Mouse (Mus musculus) gastrocnemius, postnatal 25 days (tissue): ENCODE measurements around the gene Gm10272. TPM values are rescaled to one million over a fixed set of nuclear protein-coding genes. Genes with fewer than 3 reads are reported as not detected.
"Not testable (repeated sequence)": the region's sequence is repeated elsewhere in the genome, so short reads cannot be mapped to it uniquely, and the experiment has no call there.

ENCODE experiments used
- DNase-seq: peaks from one replicate; pipeline ENCODE4 v3.0.0; 2022
- total RNA-seq, 2 experiments: library from RNA; stranded (reverse); gene quantifications; 1 replicate in 1 of 2; 2 replicates in 1 of 2; pipeline ENCODE4 v1.2.3; 2021

Gene Gm10272
- total RNA-seq, 2 experiments from 2014 or later, result not detected

DNA sequence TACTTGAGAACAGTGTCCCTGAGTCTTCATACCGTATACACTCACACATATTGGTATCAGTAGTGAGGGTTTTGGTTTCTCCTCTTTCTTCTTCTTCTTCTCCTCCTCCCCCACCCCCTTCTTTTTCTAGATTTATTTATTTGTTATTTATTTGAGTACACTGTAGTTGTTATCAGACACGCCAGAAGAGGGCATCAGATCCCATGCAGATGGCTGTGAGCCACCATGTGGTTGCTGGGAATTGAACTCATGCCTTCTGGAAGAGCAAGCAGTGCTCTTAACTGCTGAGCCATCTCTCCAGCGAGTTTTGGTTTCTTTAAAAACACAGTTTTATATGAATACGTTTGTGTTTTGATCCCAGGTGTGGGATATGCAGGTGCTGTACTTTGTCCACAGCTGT lies 21.9 kb downstream of the Gm10272 start:
- DNase-seq, result no peak

DNA sequence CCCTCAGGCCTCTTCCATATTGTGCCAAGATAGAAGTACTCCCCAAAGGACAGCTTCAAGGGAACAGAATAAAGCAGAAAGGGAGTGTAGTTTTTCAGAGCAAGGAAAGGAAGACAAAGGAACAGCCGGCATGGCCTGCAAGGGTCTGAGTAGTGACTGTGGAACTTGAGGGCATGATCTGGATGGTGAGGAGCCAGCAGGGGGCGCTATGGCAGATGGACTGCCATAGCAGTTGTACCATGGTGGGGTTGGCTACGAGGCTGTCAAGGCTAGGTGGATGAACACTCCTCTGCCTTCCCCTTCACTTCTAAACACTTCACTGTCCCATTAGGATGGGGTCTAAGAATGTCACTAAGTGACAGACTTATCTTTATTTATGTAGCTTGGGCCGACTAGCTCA lies 22.8 kb downstream of the Gm10272 start:
- no peak for DNase-seq

- no peak for DNase-seq
These were observed 29.5 kb downstream of the Gm10272 start for GRCm38 (mm10) chr10:77735928-77736327.

DNA sequence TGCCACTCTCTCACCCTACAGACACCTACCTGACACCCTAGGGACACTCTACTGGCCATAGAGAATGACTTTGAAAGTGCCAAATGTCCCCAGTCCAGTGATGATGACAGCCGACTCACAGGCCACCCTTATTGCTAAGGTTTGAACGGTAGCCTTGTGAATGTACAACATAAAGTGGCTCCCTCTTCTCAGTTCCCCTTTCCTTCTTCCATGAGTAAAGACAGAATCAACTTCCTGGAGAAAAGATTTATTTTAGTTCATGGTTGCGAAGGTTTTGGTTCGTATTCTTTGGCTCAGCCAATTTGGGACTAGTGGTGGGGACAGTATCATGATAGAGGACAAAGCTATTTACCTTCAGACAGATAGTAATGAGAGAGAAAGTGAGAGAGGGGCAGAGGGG lies 32.5 kb downstream of the Gm10272 start:
- no peak for DNase-seq

- DNase-seq, result not testable (repeated sequence)
These were observed 35.7 kb downstream of the Gm10272 start, which contains the start of gene Gm18596 for GRCm38 (mm10) chr10:77741924-77742688. TSS of gene Gm18596 (minus strand) at chr10:77742638.

DNA sequence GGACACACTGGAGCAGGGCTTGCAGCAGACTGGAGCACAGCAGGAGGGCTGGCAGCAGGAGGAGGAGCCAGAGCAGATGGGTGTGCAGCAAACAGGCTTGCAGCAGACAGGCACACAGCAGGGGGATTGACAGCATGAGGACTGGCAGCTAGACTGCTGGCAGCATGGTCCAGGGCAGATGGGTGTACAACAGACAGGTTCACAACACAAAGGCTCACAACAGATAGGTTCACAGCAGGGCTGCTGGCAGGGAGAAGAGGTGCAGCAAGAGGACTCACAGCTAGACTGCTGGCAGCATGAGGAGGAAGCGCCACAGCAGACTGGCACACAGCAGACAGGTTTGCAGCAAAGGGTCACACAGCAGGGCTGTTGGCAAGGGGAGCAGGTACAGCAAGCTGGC lies 44.3 kb downstream of the Gm10272 start:
- DNase-seq, result not testable (repeated sequence)

DNA sequence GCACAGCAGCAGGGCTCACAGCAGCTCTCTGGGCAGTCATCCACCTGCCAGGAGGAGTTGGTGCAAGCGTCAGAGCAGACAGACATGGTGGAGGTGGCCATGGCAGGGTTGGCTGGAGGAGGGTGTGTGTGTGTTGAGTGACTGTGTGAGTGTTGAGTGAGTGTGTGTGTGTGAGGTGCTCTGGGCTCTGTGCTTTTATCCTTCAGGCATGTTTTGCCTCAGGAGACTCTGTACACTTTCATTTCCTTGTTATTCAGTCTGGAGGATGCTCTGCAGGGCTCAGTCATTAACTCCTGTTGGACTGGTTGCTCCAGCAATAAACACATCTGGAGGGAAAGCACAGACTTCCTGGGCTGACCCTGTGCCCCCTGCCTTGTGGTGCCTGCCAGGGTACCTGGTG lies 44.8 kb downstream of the Gm10272 start, which contains the start of gene Gm9736:
Gene Gm9736 (minus strand): TSS at position 101 of the 400 bp plus-strand sequence.
- DNase-seq, result not testable (repeated sequence)

- DNase-seq, result not testable (repeated sequence)
These were observed 45.9 kb downstream of the Gm10272 start for GRCm38 (mm10) chr10:77752312-77752711.

DNA sequence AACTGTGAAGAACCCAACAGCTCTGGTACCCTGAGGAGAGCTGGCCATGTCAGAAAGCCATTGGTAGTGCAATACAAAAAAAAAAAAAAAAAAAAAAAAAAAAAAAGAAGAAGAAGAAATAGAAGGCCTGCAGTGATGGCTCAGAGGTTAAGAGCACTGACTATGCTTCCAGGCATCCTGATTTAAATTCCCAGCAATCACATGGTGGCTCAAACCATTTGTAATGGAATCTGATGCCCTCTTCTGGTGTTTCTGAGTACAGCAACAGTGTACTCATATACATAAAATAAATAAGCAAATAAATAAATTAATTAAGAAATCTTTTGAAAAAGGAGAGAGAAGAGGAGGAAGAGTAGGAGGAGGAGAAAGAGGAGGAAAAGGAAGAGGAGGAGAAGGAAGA lies 47.0 kb downstream of the Gm10272 start:
- no peak for DNase-seq

Other genes with a start within 250 kb of the Gm10272 start
- gene Fam207a, start 190.8 kb upstream of the Gm10272 start, total RNA-seq, result 1 to 10 TPM; 6.2 to 6.7 TPM
- gene Itgb2, start 176.4 kb upstream of the Gm10272 start, total RNA-seq, result 1 to 10 TPM; 1.3 to 1.8 TPM
- gene Pttg1ip, start 124.9 kb upstream of the Gm10272 start, total RNA-seq, result 10 to 100 TPM; 26.1 to 29.1 TPM
- 10 to 100 TPM; 32.8 to 36.7 TPM for gene Sumo3, start 100.5 kb upstream of the Gm10272 start, total RNA-seq
- 1 to 10 TPM; 6.5 to 7.4 TPM for gene Gm49325, start 100.4 kb upstream of the Gm10272 start, total RNA-seq
- gene Ube2g2, start 84.4 kb upstream of the Gm10272 start, total RNA-seq, result 10 to 100 TPM; 81.7 to 84.9 TPM
- gene Tspear, start 20.1 kb upstream of the Gm10272 start, total RNA-seq, result not detected
- not detected for gene Gm19402, start 15.9 kb upstream of the Gm10272 start, total RNA-seq
- not detected for gene Gm9508, start 9.4 kb upstream of the Gm10272 start, total RNA-seq
- not detected for gene Gm10024, start 4.8 kb downstream of the Gm10272 start, total RNA-seq
- not detected for gene Gm10142, start 9.2 kb downstream of the Gm10272 start, total RNA-seq
- gene Krtap12-1, start 14.0 kb downstream of the Gm10272 start, total RNA-seq, result not detected
- not detected for gene Gm10100, start 19.9 kb downstream of the Gm10272 start, total RNA-seq
- not detected for gene Gm18596, start 36.0 kb downstream of the Gm10272 start, total RNA-seq
- not detected for gene Gm9736, start 44.7 kb downstream of the Gm10272 start, total RNA-seq
- not detected for gene Gm3233, start 53.1 kb downstream of the Gm10272 start, total RNA-seq
- not detected for gene Gm3238, start 64.7 kb downstream of the Gm10272 start, total RNA-seq
- gene Gm7138, start 70.3 kb downstream of the Gm10272 start, total RNA-seq, result not detected
- gene Gm3250, start 75.9 kb downstream of the Gm10272 start, total RNA-seq, result not detected
- not detected for gene Gm7137, start 81.6 kb downstream of the Gm10272 start, total RNA-seq
- gene Gm9639, start 88.5 kb downstream of the Gm10272 start, total RNA-seq, result not detected
- gene Gm19668, start 92.5 kb downstream of the Gm10272 start, total RNA-seq, result not detected
- not detected for gene Gm9507, start 105.2 kb downstream of the Gm10272 start, total RNA-seq
- not detected for gene Gm2696, start 108.1 kb downstream of the Gm10272 start, total RNA-seq
- gene Krtap10-4, start 120.5 kb downstream of the Gm10272 start, total RNA-seq, result not detected
- gene Krtap10-10, start 129.3 kb downstream of the Gm10272 start, total RNA-seq, result not detected
- gene Gm36176, start 140.2 kb downstream of the Gm10272 start, total RNA-seq, result not detected
- gene Gm10318, start 146.2 kb downstream of the Gm10272 start, total RNA-seq, result not detected
- gene Gm3285, start 155.3 kb downstream of the Gm10272 start, total RNA-seq, result not detected
- under 1 TPM; 0.18 to 0.32 TPM for gene Lrrc3, start 195.9 kb downstream of the Gm10272 start, total RNA-seq